Mouse (Mus musculus): ENCODE measurements around the gene Rps10. TPM values are rescaled to one million over a fixed set of nuclear protein-coding genes. Genes with fewer than 3 reads are reported as not detected.

The Rps10 gene
- total and polyA plus RNA-seq, 3 experiments = 2,522 to 3,437 (median 3,351) TPM

- H3K4me1 ChIP-seq (ENCODE audit: control insufficient read depth in 1 of 2, insufficient read depth in 2 of 2) = peaks cover 7 to 16% of the 10 kb centered on the region in 2 experiments; a peak in 3 of 4 replicates
- H3K9ac ChIP-seq (ENCODE audit: insufficient read depth, low read depth) = no peak overlapping the region
- H3K4me2 ChIP-seq (ENCODE audit: insufficient read depth, low read depth, poor library complexity, severe bottlenecking) = no peak overlapping the region
- H3K4me3 ChIP-seq (replicated peaks in 1 of 3; ENCODE audit: low read depth in 2 of 3, low read length in 2 of 3, poor library complexity in 1 of 3) = no peak overlapping the region
- H3K27me3 ChIP-seq (replicated peaks) = peaks cover 13% of the 10 kb centered on the region
- H3K36me3 ChIP-seq (replicated peaks in 1 of 2; ENCODE audit: control insufficient read depth in 1 of 2, insufficient read depth in 1 of 2, low read length in 1 of 2) = no peaks in the 10 kb centered on the region
- in situ Hi-C loops (cut with MboI; ENCODE audit: low pct_ligation_motif_present, low pct_unique_long_range_greater_than_20kb, low sequenced_read_pairs) = loop anchor here (10.0 kb wide), 1 partner anchor 75 kb away; the partner anchor contains the start of gene Spdef
- TF ChIP-seq ZC3H11A (IDR thresholded peaks at IDR 0.05; ENCODE audit: low read depth, low read length) = peak; percentile 58
- TF ChIP-seq NRF1 (IDR thresholded peaks at IDR 0.05; ENCODE audit: low read depth, low read length) = no peak
- no peak for TF ChIP-seq MAFK (IDR thresholded peaks at IDR 0.05; ENCODE audit: insufficient replicate concordance, low read length)
- no peak for TF ChIP-seq EP300 (IDR thresholded peaks at IDR 0.05; ENCODE audit: low read length)
- TF ChIP-seq SMC3 (IDR thresholded peaks at IDR 0.05; ENCODE audit: low read depth, low read length) = peak; percentile 95
- TF ChIP-seq HCFC1 (IDR thresholded peaks at IDR 0.05; ENCODE audit: low read depth, low read length) = no peak
- no peak for TF ChIP-seq JUN (IDR thresholded peaks at IDR 0.05; ENCODE audit: insufficient read depth, low read depth, low read length)
- TF ChIP-seq UBTF (IDR thresholded peaks at IDR 0.05; ENCODE audit: low read depth, low read length) = no peak
- TF ChIP-seq CTCF (conservative IDR thresholded peaks at IDR 0.05 in 1 of 2, IDR thresholded peaks at IDR 0.05 in 1 of 2; ENCODE audit: low read depth in 2 of 2, low read length in 2 of 2) = peak; percentile 76 to 95
- TF ChIP-seq NELFE (IDR thresholded peaks at IDR 0.05; ENCODE audit: low read depth, low read length) = no peak
- TF ChIP-seq SIN3A (IDR thresholded peaks at IDR 0.05; ENCODE audit: low read length) = no peak
- TF ChIP-seq JUND (conservative IDR thresholded peaks at IDR 0.05; ENCODE audit: low read depth, low read length) = no peak
- TF ChIP-seq MAX (IDR thresholded peaks at IDR 0.05; ENCODE audit: low read length) = no peak
- TF ChIP-seq IRF4 (IDR thresholded peaks at IDR 0.05; ENCODE audit: low read depth, low read length) = no peak
- TF ChIP-seq CHD1 (IDR thresholded peaks at IDR 0.05; ENCODE audit: low read depth, low read length) = no peak
- TF ChIP-seq PAX5 (IDR thresholded peaks at IDR 0.05; ENCODE audit: low read length) = no peak
- TF ChIP-seq ZMIZ1 (IDR thresholded peaks at IDR 0.05; ENCODE audit: low read depth, low read length) = no peak
- TF ChIP-seq USF1 (IDR thresholded peaks at IDR 0.05; ENCODE audit: low read depth, low read length) = no peak
- no peak for TF ChIP-seq GABPA (IDR thresholded peaks at IDR 0.05; ENCODE audit: insufficient replicate concordance, low read depth, low read length)
- no peak for TF ChIP-seq KAT2A (IDR thresholded peaks at IDR 0.05; ENCODE audit: insufficient replicate concordance, low read length)
- no peak for TF ChIP-seq ZKSCAN1 (IDR thresholded peaks at IDR 0.05; ENCODE audit: borderline replicate concordance, low read depth, low read length)
- TF ChIP-seq TCF12 (IDR thresholded peaks at IDR 0.05; ENCODE audit: low read depth, low read length) = no peak
- TF ChIP-seq USF2 (conservative IDR thresholded peaks at IDR 0.05; ENCODE audit: low read depth, low read length) = no peak
- TF ChIP-seq ZNF384 (IDR thresholded peaks at IDR 0.05; ENCODE audit: low read depth, low read length) = peak; percentile 82
- TF ChIP-seq E2F4 (IDR thresholded peaks at IDR 0.05; ENCODE audit: insufficient replicate concordance, low read depth, low read length) = no peak
- TF ChIP-seq MAZ (IDR thresholded peaks at IDR 0.05; ENCODE audit: low read depth, low read length) = no peak
- 0 out of 2 replicates have a peak, but pooled peaks have one; percentile 11 for TF ChIP-seq MEF2A (IDR thresholded peaks at IDR 0.05; ENCODE audit: borderline replicate concordance, low read depth, low read length)
- no peak for TF ChIP-seq TBP (conservative IDR thresholded peaks at IDR 0.05; ENCODE audit: low read depth, low read length)
- no peak for TF ChIP-seq MYC (IDR thresholded peaks at IDR 0.05; ENCODE audit: low read depth, low read length)
- no peak for TF ChIP-seq CHD2 (IDR thresholded peaks at IDR 0.05; ENCODE audit: low read length)
- no peak for TF ChIP-seq ETS1 (conservative IDR thresholded peaks at IDR 0.05; ENCODE audit: low read depth, low read length)
- TF ChIP-seq RAD21 (IDR thresholded peaks at IDR 0.05; ENCODE audit: low read depth, low read length) = peak; percentile 94
- no peak for TF ChIP-seq ELF1 (IDR thresholded peaks at IDR 0.05; ENCODE audit: low read depth, low read length)
- no peaks in the 10 kb centered on the region for H3K79me2 ChIP-seq (replicated peaks; ENCODE audit: control insufficient read depth, extremely low read depth, insufficient read depth, poor library complexity, severe bottlenecking)
- dilution Hi-C loops (cut with MboI; ENCODE audit: extremely low pct_ligation_motif_present, extremely low pct_unique_long_range_greater_than_20kb, low sequenced_read_pairs) = no loop called here
- peaks cover 7% of the 10 kb centered on the region for H3K9me3 ChIP-seq (replicated peaks; ENCODE audit: low read length)
- no peak overlapping the region for H3K27ac ChIP-seq (ENCODE audit: insufficient read depth, low read depth)
- peak; percentile 82 for DNase-seq (ENCODE audit: extremely low read depth)
Measured at GRCm38 (mm10) chr17:27650160-27650559, 13.7 kb upstream of the Rps10 start.
